Mouse (Mus musculus): ENCODE measurements around the gene Il3.
"Not testable (repeated sequence)": the region's sequence is repeated elsewhere in the genome, so short reads cannot be mapped to it uniquely, and the experiment has no call there.

The Il3 gene

GRCm38 (mm10) chr11:54267177-54267576 lies at the start of gene Il3:
TSS of gene Il3 (minus strand) at chr11:54267277.
- no peak for DNase-seq (ENCODE audit: low spot score)

- DNase-seq (ENCODE audit: low spot score) = no peak
These were observed 48.3 kb upstream of the Il3 start for GRCm38 (mm10) chr11:54315336-54315735.

GRCm38 (mm10) chr11:54314740-54315139 lies 47.7 kb upstream of the Il3 start:
- DNase-seq (ENCODE audit: low spot score) = no peak

- DNase-seq (ENCODE audit: low spot score) = no peak
These were observed 46.6 kb upstream of the Il3 start for GRCm38 (mm10) chr11:54313391-54314360.

- DNase-seq (ENCODE audit: low spot score) = no peak
These were observed 45.5 kb upstream of the Il3 start for GRCm38 (mm10) chr11:54312603-54313002.

- DNase-seq (ENCODE audit: low spot score) = no peak
These were observed 44.9 kb upstream of the Il3 start for GRCm38 (mm10) chr11:54312021-54312420.

- no peak for DNase-seq (ENCODE audit: low spot score)
These were observed 43.5 kb upstream of the Il3 start for GRCm38 (mm10) chr11:54310588-54310987.

- DNase-seq (ENCODE audit: low spot score) = no peak
These were observed 40.2 kb upstream of the Il3 start for GRCm38 (mm10) chr11:54307139-54307816.

- DNase-seq (ENCODE audit: low spot score) = no peak
These were observed 38.3 kb upstream of the Il3 start for GRCm38 (mm10) chr11:54305331-54305730.

GRCm38 (mm10) chr11:54304471-54304873 lies 37.4 kb upstream of the Il3 start:
- no peak for DNase-seq (ENCODE audit: low spot score)

GRCm38 (mm10) chr11:54303728-54304470 lies 36.8 kb upstream of the Il3 start, which contains the start of gene Acsl6:
TSS of gene Acsl6 (plus strand) at chr11:54303798.
- DNase-seq (ENCODE audit: low spot score) = no peak

GRCm38 (mm10) chr11:54303076-54303727 lies 36.1 kb upstream of the Il3 start:
- DNase-seq (ENCODE audit: low spot score) = no peak

- DNase-seq (ENCODE audit: low spot score) = no peak
These were observed 35.5 kb upstream of the Il3 start for GRCm38 (mm10) chr11:54302606-54303005.

GRCm38 (mm10) chr11:54301994-54302393 lies 34.9 kb upstream of the Il3 start:
- DNase-seq (ENCODE audit: low spot score) = no peak

GRCm38 (mm10) chr11:54298777-54299176 lies 31.7 kb upstream of the Il3 start:
- no peak for DNase-seq (ENCODE audit: low spot score)

- not testable (repeated sequence) for DNase-seq (ENCODE audit: low spot score)
These were observed 30.4 kb upstream of the Il3 start for GRCm38 (mm10) chr11:54297471-54297870.

- no peak for DNase-seq (ENCODE audit: low spot score)
These were observed 29.7 kb upstream of the Il3 start for GRCm38 (mm10) chr11:54296734-54297133.

- DNase-seq (ENCODE audit: low spot score) = no peak
These were observed 28.9 kb upstream of the Il3 start for GRCm38 (mm10) chr11:54295971-54296370.

- no peak for DNase-seq (ENCODE audit: low spot score)
These were observed 27.1 kb upstream of the Il3 start for GRCm38 (mm10) chr11:54293980-54294807.

- DNase-seq (ENCODE audit: low spot score) = no peak
These were observed 25.1 kb upstream of the Il3 start for GRCm38 (mm10) chr11:54292163-54292562.

Data from urinary bladder, postnatal 10 days (tissue).